Mouse (Mus musculus) mouse embryonic stem cell (cell line): Measurements from ENCODE around the gene Nrp2.

ENCODE experiments used
- in situ Hi-C, 2 experiments: fragments of 300-500 bp; cut with MboI; formaldehyde crosslinking; loops; 1 replicate in 1 of 2; 3 replicates in 1 of 2; pipeline ENCODE4 v1.14.3; 2019 to 2020; ENCODE audit warnings: low sequenced_read_pairs in 2 of 2, low pct_unique_long_range_greater_than_20kb in 1 of 2, mixed read lengths in 1 of 2; ENCODE audit not compliant: unreplicated experiment in 1 of 2

Nrp2 gene

GRCm38 (mm10) chr1:62760086-62760485, 57.0 kb downstream of the Nrp2 start:
- in situ Hi-C loops = loop anchor here in 1 of 2 experiments (25.0 kb wide), 1 partner anchor 377 kb away; no protein-coding TSS in a partner anchor

GRCm38 (mm10) chr1:62760565-62760964, 57.5 kb downstream of the Nrp2 start:
- in situ Hi-C loops = loop anchor here in 1 of 2 experiments (25.0 kb wide), 1 partner anchor 377 kb away; no protein-coding TSS in a partner anchor

- in situ Hi-C loops = loop anchor here in 1 of 2 experiments (25.0 kb wide), 1 partner anchor 374 kb away; no protein-coding TSS in a partner anchor
These were observed 60.7 kb downstream of the Nrp2 start for GRCm38 (mm10) chr1:62763779-62764178.

DNA sequence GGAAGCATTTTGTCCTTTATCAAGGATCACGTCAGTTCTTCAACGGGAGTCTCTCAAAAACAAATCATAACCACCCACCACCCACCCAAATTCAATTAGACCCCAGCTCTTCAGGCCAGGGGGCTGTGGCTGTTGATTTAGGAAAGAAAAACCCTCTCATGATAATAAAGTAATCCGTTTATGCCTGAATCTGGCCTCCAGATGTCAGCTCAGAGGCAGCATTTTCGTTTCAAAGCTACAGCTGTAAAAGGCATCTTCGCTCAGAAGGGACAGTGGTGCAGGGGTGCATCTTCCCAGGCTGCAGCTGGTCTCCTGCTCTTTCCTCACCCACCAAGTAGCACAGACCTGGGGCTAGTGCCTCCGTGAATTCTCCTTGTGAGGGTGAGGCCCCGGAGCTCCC, 62.1 kb downstream of the Nrp2 start:
- in situ Hi-C loops = loop anchor here in 1 of 2 experiments (25.0 kb wide), 1 partner anchor 372 kb away; no protein-coding TSS in a partner anchor

- in situ Hi-C loops = loop anchor here in 1 of 2 experiments (25.0 kb wide), 1 partner anchor 371 kb away; no protein-coding TSS in a partner anchor
These were observed 63.7 kb downstream of the Nrp2 start for GRCm38 (mm10) chr1:62766766-62767165.

DNA sequence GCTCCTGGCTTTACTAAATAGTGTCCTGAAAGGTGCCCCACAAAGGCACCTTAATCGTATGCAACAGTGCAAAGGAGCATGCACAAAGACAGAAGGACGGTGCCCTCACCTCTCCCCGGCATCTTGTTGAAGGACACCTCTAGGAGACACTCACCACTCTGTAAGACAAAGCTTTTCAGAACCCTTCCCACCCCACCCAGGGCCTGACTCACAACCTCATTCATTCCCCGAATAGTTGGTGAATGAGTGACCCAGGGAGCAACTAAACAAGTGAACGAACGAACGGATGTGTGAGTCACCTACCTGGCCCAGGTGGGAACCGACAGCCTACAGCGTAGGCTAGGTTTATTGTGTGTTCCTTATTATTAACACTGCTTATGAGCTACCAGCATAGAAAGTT, 64.5 kb downstream of the Nrp2 start:
- in situ Hi-C loops = loop anchor here in 1 of 2 experiments (25.0 kb wide), 1 partner anchor 370 kb away; no protein-coding TSS in a partner anchor

- in situ Hi-C loops = loop anchor here in 1 of 2 experiments (25.0 kb wide), 1 partner anchor 367 kb away; no protein-coding TSS in a partner anchor
These were observed 67.5 kb downstream of the Nrp2 start for GRCm38 (mm10) chr1:62770576-62770975.

DNA sequence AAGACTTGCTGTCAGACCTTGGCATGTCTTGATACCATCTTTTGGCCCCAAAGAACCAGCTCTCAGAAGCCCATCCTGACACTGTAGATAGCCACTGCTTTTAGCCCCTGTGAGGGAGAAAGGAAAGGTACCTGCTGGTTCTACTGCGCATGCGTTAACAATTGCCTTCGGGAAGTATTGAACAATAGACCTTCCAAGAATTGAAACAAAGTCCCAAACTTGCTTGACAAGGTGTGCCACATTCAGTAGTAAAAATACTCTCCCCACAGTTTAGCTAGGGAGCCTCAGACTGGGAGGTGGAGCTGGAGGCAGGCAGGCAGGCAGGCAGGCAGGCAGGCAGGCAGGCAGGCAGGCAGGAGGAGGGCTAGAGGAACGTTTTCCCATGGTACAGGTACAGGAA, 69.3 kb downstream of the Nrp2 start:
- in situ Hi-C loops = loop anchor here in 1 of 2 experiments (25.0 kb wide), 1 partner anchor 365 kb away; no protein-coding TSS in a partner anchor

DNA sequence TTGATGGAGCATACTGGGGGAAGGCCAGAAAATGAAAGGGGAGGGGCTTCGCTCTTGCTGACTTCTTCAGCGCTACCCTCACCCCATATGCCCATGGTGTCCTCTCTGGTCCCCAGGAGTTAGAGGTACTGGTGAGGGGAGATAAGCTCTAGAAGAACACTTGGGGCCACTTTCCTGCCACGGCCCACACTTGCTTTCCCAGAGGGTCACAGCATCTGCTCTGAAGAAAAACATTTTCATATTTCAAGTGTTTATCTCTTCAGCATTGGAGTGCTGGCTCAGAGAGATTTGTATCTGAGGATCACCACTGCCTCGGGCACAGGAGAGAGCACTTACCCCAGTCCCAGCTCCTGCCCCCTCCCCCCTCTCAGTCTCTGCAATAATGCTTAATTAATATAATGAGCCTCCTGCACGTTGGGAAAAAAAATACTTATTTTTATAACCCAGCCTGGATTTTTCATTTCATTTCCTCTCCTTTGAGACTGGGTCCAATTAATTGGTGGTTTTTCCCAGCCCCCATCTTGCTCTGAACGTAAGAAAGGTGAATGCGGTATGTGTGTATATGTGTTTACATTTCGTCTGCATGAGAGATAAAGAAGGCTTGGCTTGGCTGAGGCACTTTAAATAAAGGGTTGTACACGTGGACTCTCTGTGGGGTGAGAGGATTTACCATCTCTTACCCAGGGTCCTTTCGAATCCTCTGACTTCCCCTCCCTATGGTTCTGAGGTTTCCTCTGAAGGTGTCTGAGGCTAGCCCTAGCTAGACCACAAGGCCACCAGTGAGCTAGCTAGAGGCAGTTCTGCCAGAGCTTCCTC, 70.2 kb downstream of the Nrp2 start:
- in situ Hi-C loops = loop anchor here in 1 of 2 experiments (25.0 kb wide), 1 partner anchor 364 kb away; no protein-coding TSS in a partner anchor

- in situ Hi-C loops = loop anchor here in 1 of 2 experiments (25.0 kb wide), 1 partner anchor 363 kb away; no protein-coding TSS in a partner anchor
These were observed 70.8 kb downstream of the Nrp2 start for GRCm38 (mm10) chr1:62773921-62774191.

GRCm38 (mm10) chr1:62774288-62775218, 71.5 kb downstream of the Nrp2 start:
- in situ Hi-C loops = loop anchor here in 1 of 2 experiments (5.0 to 25.0 kb wide), 2 partner anchors 37 to 363 kb away; no protein-coding TSS in a partner anchor

DNA sequence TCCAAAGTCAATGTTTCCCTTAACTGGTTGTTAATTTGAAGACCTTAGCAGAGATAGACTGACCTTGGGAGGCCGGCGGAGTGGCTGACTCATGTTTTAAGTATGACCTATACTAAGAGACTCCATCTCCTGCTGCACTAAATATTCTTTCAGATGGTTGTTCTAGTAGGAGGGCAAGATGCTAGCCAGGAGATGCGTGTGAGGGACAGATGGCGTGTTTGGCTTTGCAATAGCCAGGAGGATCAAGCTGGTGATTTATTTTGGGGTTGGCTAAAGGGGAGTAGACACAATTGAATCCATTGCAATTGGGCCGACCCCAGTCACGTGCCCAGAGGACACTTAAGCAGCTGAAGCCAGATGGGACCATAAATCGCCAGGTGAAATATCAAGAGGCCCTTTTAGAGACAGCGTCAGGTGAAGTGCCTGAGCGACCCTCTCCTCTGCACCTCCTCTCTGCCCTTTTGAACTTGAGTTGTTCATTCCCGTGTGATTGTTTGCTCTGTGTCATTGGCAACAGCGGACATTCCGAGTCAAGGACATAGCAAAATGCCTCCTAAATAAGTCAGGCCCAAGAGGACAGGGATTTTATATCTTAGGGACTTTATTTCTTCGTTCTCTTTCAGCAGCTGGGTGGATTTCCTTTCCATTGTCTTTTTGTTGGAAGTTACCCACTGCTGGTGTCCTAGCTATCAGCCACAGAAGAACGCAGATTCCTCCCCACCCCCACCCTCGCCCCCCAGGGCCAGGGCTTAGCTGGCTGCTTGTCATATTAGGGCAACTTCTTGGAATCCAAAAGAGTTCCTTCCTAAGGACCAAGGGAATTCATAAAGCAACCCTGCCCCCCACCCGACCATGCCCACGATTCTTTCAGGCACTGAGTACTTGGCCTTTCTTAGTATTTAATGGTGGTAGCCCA, 74.5 kb downstream of the Nrp2 start:
- in situ Hi-C loops = loop anchor here in 1 of 2 experiments (5.0 kb wide), 1 partner anchor 40 kb away; no protein-coding TSS in a partner anchor

- in situ Hi-C loops = loop anchor here in 1 of 2 experiments (5.0 kb wide), 1 partner anchor 42 kb away; no protein-coding TSS in a partner anchor
These were observed 75.8 kb downstream of the Nrp2 start for GRCm38 (mm10) chr1:62778910-62779309.

DNA sequence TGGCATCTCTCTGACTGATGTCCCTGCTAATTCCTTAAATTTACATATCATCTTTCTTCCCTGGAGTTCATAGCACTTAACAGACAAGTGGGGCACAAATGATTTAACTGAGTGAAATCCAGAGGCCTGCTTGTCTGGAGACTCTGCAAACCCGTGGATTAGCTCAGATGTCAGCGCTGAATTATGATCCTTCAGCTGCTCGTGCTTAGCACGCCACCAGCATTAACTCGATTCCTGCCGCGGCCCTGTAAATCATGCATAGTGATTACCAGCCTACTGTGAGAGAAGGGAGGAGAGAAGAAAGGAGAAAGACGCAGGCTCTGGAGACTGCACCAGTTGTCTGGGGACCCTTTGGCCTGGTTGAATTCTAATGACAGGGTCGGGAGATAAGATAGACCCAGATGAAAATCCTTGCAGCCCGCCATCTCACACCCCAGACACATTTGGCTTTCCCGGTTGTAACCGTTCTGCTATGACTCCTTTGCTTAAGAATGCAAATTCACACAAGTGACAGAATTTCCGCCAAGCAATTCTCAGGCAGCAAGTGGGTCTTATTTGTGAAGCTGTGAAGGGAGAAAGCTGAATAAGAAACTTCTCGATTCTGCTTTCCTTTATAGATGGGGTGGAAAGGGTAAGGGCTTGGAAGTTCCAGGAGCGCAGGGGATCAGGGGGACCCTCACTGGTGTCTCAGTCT, 77.1 kb downstream of the Nrp2 start:
- in situ Hi-C loops = loop anchor here in 1 of 2 experiments (5.0 kb wide), 1 partner anchor 43 kb away; no protein-coding TSS in a partner anchor

GRCm38 (mm10) chr1:62782155-62782554, 79.1 kb downstream of the Nrp2 start:
- in situ Hi-C loops = loop anchor here in 1 of 2 experiments (5.0 kb wide), 1 partner anchor 45 kb away; no protein-coding TSS in a partner anchor

GRCm38 (mm10) chr1:62782573-62782972, 79.5 kb downstream of the Nrp2 start:
- in situ Hi-C loops = loop anchor here in 1 of 2 experiments (5.0 kb wide), 1 partner anchor 45 kb away; no protein-coding TSS in a partner anchor
